In genomic region chr12:105955764-105956290, GRCm38 (mm10) we compare ENCODE assay signal across 9 mouse cellular contexts. TPM values are rescaled to one million over a fixed set of nuclear protein-coding genes. Genes with fewer than 3 reads are reported as not detected.
A peak's percentile ranks its signal among the peaks of the same experiment; 100 is the strongest.
DNase-seq lines count a peak whose midpoint lies in the region; ATAC-seq and TF ChIP-seq lines count a peak whose summit lies in the region.
"Had no signal": no experiment of that assay in that cellular context is flagged by ENCODE, and none has a peak within 500 bp of the region (broad histone marks: within the 10 kb centered on the region; RNA-seq: fewer than 3 reads in every experiment).

No protein-coding gene starts in this region.

- WGBS in hindbrain, embryonic 12.5 days = 36% methylated on average over 1 of the region's 1 CpGs
- 76% methylated on average over 1 of the region's 1 CpGs for WGBS in hindbrain, embryonic 11.5 days
- 8% methylated on average over 1 of the region's 1 CpGs for WGBS in forebrain, embryonic 16.5 days
- WGBS in midbrain, embryonic 15.5 days = 38% methylated on average over 1 of the region's 1 CpGs

- H3K27ac ChIP-seq in hindbrain, embryonic 12.5 days = 0 out of 2 replicates have a peak overlapping the region, but pooled peaks have one; percentile 19
- no peak overlapping the region for H3K27ac ChIP-seq in hindbrain, embryonic 11.5 days (ENCODE audit: low read depth, low read length)
- H3K27ac ChIP-seq in forebrain, embryonic 16.5 days (ENCODE audit: low read length) = peak overlapping the region; percentile 52
- H3K27ac ChIP-seq in midbrain, embryonic 15.5 days = peak overlapping the region; percentile 45
- no peak overlapping the region for H3K27ac ChIP-seq in gastrocnemius, adult 2 months
- H3K27ac ChIP-seq: neural tube, embryonic 12.5 days had no signal

- DNase-seq in hindbrain, embryonic 11.5 days (ENCODE audit: low spot score) = no peak
- DNase-seq in right cerebral cortex, adult 2 months (ENCODE audit: low spot score in 2 of 2) = peak; percentile 44 to 48
- DNase-seq in right cerebral cortex, postnatal 25 days = no peak
- DNase-seq in gastrocnemius, adult 2 months = no peak
- no peak for DNase-seq in ovary, postnatal 10 days (ENCODE audit: low spot score)

- intact Hi-C loops in gastrocnemius, adult 2 months (cut with DNase I) = no loop called here

- H3K9me3 ChIP-seq in hindbrain, embryonic 12.5 days (replicated peaks) = no peaks in the 10 kb centered on the region
- no peaks in the 10 kb centered on the region for H3K9me3 ChIP-seq in hindbrain, embryonic 11.5 days (ENCODE audit: control insufficient read depth, low read length)
- no peaks in the 10 kb centered on the region for H3K9me3 ChIP-seq in forebrain, embryonic 16.5 days (ENCODE audit: control insufficient read depth, low read length)
- H3K9me3 ChIP-seq in midbrain, embryonic 15.5 days = no peaks in the 10 kb centered on the region
- H3K9me3 ChIP-seq: neural tube, embryonic 12.5 days had no signal

- no peak overlapping the region for H3K4me2 ChIP-seq in hindbrain, embryonic 12.5 days (replicated peaks)
- H3K4me2 ChIP-seq in hindbrain, embryonic 11.5 days (replicated peaks; ENCODE audit: low read depth, low read length) = no peak overlapping the region
- no peak overlapping the region for H3K4me2 ChIP-seq in forebrain, embryonic 16.5 days (ENCODE audit: low read length)
- H3K4me2 ChIP-seq in midbrain, embryonic 15.5 days = no peak overlapping the region
- H3K4me2 ChIP-seq: neural tube, embryonic 12.5 days had no signal

- peaks cover 25% of the 10 kb centered on the region for H3K4me1 ChIP-seq in hindbrain, embryonic 12.5 days
- peaks cover 3% of the 10 kb centered on the region; the same call in 1 of the 2 replicates for H3K4me1 ChIP-seq in hindbrain, embryonic 11.5 days (replicated peaks; ENCODE audit: control insufficient read depth, insufficient read depth, low read length)
- peaks cover 44% of the 10 kb centered on the region for H3K4me1 ChIP-seq in forebrain, embryonic 16.5 days (replicated peaks; ENCODE audit: control insufficient read depth, insufficient read depth, low read length)
- peaks cover 22% of the 10 kb centered on the region for H3K4me1 ChIP-seq in midbrain, embryonic 15.5 days

- H3K36me3 ChIP-seq in hindbrain, embryonic 12.5 days = no peaks in the 10 kb centered on the region
- H3K36me3 ChIP-seq in hindbrain, embryonic 11.5 days (ENCODE audit: control insufficient read depth, insufficient read depth, low read length) = no peaks in the 10 kb centered on the region
- H3K36me3 ChIP-seq in forebrain, embryonic 16.5 days (ENCODE audit: control insufficient read depth, insufficient read depth) = no peaks in the 10 kb centered on the region
- no peaks in the 10 kb centered on the region for H3K36me3 ChIP-seq in midbrain, embryonic 15.5 days (replicated peaks)
- H3K36me3 ChIP-seq: neural tube, embryonic 12.5 days had no signal

- TF ChIP-seq CTCF in gastrocnemius, adult 2 months (IDR thresholded peaks at IDR 0.05) = no peak

- no peak overlapping the region for H3K4me3 ChIP-seq in hindbrain, embryonic 12.5 days
- H3K4me3 ChIP-seq in hindbrain, embryonic 11.5 days (ENCODE audit: low read depth, low read length) = no peak overlapping the region
- H3K4me3 ChIP-seq in forebrain, embryonic 16.5 days (replicated peaks; ENCODE audit: low read length) = no peak overlapping the region
- H3K4me3 ChIP-seq in midbrain, embryonic 15.5 days = no peak overlapping the region
- H3K4me3 ChIP-seq in gastrocnemius, adult 2 months = no peak overlapping the region
- H3K4me3 ChIP-seq: neural tube, embryonic 12.5 days had no signal

- no peaks in the 10 kb centered on the region for H3K27me3 ChIP-seq in hindbrain, embryonic 12.5 days
- no peaks in the 10 kb centered on the region for H3K27me3 ChIP-seq in hindbrain, embryonic 11.5 days (ENCODE audit: control insufficient read depth, insufficient read depth, low read length)
- no peaks in the 10 kb centered on the region for H3K27me3 ChIP-seq in forebrain, embryonic 16.5 days (replicated peaks; ENCODE audit: control insufficient read depth, insufficient read depth, low read length)
- H3K27me3 ChIP-seq in midbrain, embryonic 15.5 days (replicated peaks) = no peaks in the 10 kb centered on the region
- H3K27me3 ChIP-seq: neural tube, embryonic 12.5 days had no signal

- H3K9ac ChIP-seq in hindbrain, embryonic 12.5 days = no peak overlapping the region
- no peak overlapping the region for H3K9ac ChIP-seq in hindbrain, embryonic 11.5 days (ENCODE audit: low read depth, low read length)
- H3K9ac ChIP-seq in forebrain, embryonic 16.5 days (replicated peaks; ENCODE audit: low read depth, low read length) = peak overlapping the region; percentile 19
- no peak overlapping the region for H3K9ac ChIP-seq in midbrain, embryonic 15.5 days
- H3K9ac ChIP-seq: neural tube, embryonic 12.5 days had no signal

- ATAC-seq in hindbrain, embryonic 12.5 days (ENCODE audit: low FRiP score) = peak; percentile 61
- ATAC-seq in hindbrain, embryonic 11.5 days (ENCODE audit: low FRiP score) = no peak
- ATAC-seq in forebrain, embryonic 16.5 days = peak; percentile 52
- ATAC-seq in midbrain, embryonic 15.5 days (replicated peaks) = peak; percentile 45

RNA-seq across cellular contexts. Expression of gene Vrk1, which starts 54.2 kb away (rescaled TPM):
- 60.7 and 61.3 TPM in 2 replicates for polyA plus RNA-seq in hindbrain, embryonic 12.5 days (2016; fragmentation: Nextera tagmentation; extraction: Ambion mirVana)
- 90.3 and 92.3 TPM in 2 replicates for polyA plus RNA-seq in hindbrain, embryonic 11.5 days (2014; fragmentation: Nextera tagmentation; extraction: Ambion mirVana)
- 68.3 and 80.2 TPM in 2 replicates for polyA plus RNA-seq in forebrain, embryonic 16.5 days (2015; fragmentation: Nextera tagmentation; extraction: Ambion mirVana)
- polyA plus RNA-seq in midbrain, embryonic 15.5 days (2015; fragmentation: Nextera tagmentation; extraction: Ambion mirVana) = 31.6 and 32.6 TPM in 2 replicates
- total RNA-seq in gastrocnemius, adult 2 months (2021) = 1 to 10 TPM; 4.0 to 5.0 TPM

Comparison
In these comparisons a context has a peak if more than half of its experiments do, and no peak if none do; other contexts are left out.
1. H3K27ac ChIP-seq: peak in hindbrain, embryonic 12.5 days (single experiment), forebrain, embryonic 16.5 days (single experiment) and midbrain, embryonic 15.5 days (single experiment); none in hindbrain, embryonic 11.5 days (single experiment) and gastrocnemius, adult 2 months (single experiment).
2. DNase-seq: peak in right cerebral cortex, adult 2 months (2 of 2); none in hindbrain, embryonic 11.5 days (single experiment), right cerebral cortex, postnatal 25 days (single experiment), gastrocnemius, adult 2 months (single experiment) and ovary, postnatal 10 days (single experiment).